Mouse (Mus musculus) olfactory bulb, adult 2 months (tissue): ENCODE data around the gene Tmem268.

Source experiments
- CTCF ChIP-seq: fragments of 200-500 bp; IDR thresholded peaks from 2 replicates; pipeline ENCODE4 v1.5.1; 2012; ENCODE audit warnings: low read depth, mild to moderate bottlenecking, low read length, moderate library complexity; ENCODE audit not compliant: insufficient read depth
- POLR2A ChIP-seq: fragments of 200-500 bp; IDR thresholded peaks from 2 replicates; pipeline ENCODE4 v1.6.1; 2012; ENCODE audit warnings: mild to moderate bottlenecking, low read depth, low read length, moderate library complexity; ENCODE audit not compliant: insufficient read depth

- TF ChIP-seq POLR2A (no peak), CTCF (no peak)
These were observed 10.1 kb upstream of the Tmem268 start for GRCm38 (mm10) chr4:63548491-63548890.
